Mouse (Mus musculus) left cerebral cortex, adult 18-20 months (tissue): ENCODE measurements at regions not wholly inside any gene's neighbourhood (a gene's known extent, or its start where the extent isn't known, plus 50 kb on each side); places are given as distances from the start of the nearest gene placed in this dataset.

Source experiments
- DNase-seq, 2 experiments: peaks; one replicate each; pipeline ENCODE4 v3.0.0; 2021 to 2022; ENCODE audit warnings: low spot score in 2 of 2, mixed read lengths in 1 of 2

DNA sequence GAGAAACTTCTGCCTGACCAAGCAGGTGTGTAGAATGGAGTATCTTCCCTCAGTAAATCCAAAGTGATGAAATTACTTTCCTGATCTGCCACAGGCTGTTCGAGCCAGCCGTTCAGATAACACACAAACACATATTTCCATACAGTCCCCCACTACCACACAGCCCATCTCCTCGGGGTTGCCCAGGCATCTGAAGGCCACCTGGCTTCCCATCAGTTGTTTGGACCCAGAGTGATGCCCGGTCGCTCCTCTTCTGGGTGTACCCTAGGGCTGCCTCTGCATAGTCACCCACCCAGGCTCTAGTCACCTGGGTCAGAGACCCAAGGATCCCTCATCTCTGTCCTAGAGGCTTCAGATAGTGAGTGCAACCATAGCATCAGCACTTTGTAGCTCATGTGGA is 107.9 kb downstream of the CK137956 start:
- DNase-seq = no peak

DNA sequence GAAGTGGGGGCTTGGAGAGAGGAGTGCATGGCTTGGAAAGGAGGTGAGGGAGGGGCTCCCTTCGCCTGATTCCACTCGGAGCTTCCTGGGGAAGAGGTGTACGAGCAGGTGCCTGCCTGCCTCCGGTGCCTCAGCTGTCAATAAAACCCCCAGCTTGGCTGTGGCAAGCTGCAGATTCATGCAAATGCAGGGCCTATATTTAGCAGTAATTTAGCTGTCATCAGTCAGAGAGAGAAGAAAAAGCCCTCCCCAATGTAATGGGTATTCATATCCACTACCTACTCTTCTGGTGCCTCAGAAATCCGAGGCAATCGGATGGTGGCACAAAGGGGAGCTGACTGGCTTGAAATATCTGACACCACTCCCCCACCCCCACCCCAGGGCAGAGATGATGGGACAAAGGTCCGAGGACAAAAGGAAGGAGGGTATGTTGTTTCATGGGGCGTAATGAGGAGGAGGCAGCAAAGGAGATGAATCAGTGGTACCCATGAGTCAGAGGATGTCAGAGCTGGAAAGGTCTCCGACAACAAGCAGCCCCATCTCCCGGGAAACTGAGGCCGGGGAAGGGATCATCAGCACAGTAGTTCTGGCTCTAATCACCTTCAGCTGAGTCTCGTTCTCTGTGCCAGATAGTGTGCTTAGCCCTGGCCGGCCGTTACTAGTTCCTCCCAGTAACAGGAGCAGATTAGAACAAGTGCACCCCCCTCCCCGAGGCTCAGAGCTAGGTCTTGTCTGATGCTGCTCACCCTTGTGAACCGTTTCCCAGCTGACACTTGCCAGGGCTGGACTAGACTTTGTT is 109.2 kb downstream of the CK137956 start:
- peak; percentile 15 to 38 for DNase-seq

GRCm38 (mm10) chr4:127860271-127860670 is 110.5 kb downstream of the CK137956 start:
- no peak for DNase-seq

- peak in 1 of 2 experiments; percentile 18 for DNase-seq
These were observed 111.2 kb downstream of the CK137956 start for GRCm38 (mm10) chr4:127859505-127859904.

DNA sequence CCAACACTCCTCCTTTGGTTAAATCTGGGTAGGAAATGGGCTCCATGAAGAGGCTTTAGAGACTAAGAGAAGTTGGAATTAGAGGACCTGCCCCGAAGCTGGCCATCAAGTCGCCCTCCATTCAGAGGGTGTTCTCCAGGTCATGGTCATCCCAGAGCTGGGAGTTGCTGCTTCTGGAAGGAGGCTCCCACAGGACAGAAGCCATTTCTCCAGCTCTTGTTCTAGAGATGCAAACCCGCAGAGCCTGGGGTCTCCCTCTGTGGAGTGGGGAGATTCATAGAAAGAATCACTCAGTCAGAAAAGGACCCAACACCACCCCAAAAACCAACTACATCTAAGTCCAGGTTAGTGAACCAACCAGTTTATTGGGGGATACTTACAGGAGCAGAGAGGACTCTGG is 112.2 kb downstream of the CK137956 start:
- DNase-seq = no peak

- no peak for DNase-seq
These were observed 114.9 kb downstream of the CK137956 start for GRCm38 (mm10) chr4:127855836-127856235.

- DNase-seq = peak; percentile 28 to 41
These were observed 115.9 kb downstream of the CK137956 start for GRCm38 (mm10) chr4:127854776-127855409.

DNA sequence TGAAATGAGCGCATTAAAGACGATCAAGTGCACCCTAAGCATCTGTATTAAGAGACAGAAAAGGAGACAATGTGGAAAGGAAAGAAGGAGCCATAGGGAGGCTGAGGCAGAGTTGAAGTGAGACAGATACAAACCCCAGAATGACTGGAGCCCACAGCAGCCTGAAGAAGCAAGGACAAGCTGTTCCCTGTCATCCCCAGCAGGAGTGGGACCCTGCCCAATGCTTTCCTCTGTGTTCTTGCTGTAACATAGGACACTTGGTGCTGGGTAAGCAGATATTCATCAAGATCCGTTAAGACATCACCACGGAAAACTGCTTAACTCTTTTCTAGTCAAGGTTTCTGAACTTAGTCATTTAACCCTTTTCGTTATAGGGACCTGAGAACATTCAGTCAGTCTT is 121.4 kb downstream of the CK137956 start:
- DNase-seq = no peak

GRCm38 (mm10) chr4:127846321-127846720 is 124.4 kb downstream of the CK137956 start:
- DNase-seq = no peak

DNA sequence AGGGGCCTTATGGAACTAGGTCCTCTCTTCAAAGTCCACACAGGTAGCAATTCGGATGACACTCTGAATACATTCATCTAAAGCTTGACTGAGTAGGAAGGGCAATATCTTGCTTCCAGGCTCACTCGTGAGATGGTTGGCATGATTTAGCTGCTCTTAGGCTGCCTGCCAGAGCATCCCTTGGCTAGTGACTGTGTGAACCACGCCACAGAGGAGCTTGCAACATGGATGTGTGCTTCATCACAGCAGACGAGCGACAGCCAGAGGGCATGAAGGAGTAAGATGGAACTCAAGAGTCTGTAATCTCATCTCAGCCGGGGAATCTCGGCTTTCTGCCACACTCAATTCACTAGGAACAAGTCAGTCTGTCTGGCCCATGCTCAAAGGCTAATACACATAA is 127.3 kb downstream of the CK137956 start:
- no peak for DNase-seq

DNA sequence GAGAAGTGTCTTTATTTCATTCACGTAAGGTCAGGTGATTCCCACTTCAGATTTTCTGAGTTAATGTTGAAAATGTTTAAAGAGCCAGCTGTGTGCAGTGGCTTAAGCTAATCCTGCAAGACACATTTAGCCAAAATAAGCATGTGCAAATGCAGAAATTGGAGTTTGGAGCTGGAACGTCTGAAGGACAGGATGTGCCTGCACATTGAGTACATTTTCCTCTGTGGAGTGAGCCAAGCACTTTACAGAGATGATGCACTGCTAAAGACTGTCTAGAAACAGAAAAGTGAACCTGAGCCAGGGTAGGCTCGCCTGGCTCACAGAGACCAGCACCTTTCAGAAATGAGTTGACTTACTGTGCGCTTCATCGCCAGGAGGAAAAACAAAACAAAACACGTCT is 137.1 kb downstream of the CK137956 start:
- DNase-seq = peak; percentile 52 to 61

DNA sequence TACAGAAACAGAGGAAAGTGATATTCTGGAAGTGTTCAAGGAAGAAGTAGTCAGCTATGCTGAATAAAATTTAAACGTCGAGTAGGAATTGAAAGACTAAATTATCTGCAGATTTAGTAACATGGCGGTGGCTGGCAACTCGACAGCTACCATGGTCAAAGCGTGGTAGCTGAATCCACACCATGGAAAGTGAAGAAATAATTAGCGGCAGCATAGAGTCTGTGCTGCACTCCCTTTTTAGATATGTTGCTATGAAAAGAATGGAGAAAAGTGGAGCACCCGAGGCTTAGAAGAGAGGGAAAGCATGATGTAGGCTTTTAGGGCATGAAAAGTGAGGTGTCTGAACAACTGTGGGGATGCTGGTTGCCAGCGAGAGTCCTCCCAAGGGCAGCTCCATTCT is 143.8 kb downstream of the CK137956 start:
- peak in 1 of 2 experiments; percentile 50 for DNase-seq

GRCm38 (mm10) chr4:127819501-127819900 is 151.2 kb downstream of the CK137956 start:
- no peak for DNase-seq

GRCm38 (mm10) chr4:127819009-127819408 is 151.7 kb downstream of the CK137956 start:
- DNase-seq = no peak

- DNase-seq = no peak
These were observed 156.1 kb downstream of the CK137956 start for GRCm38 (mm10) chr4:127814631-127815030.

DNA sequence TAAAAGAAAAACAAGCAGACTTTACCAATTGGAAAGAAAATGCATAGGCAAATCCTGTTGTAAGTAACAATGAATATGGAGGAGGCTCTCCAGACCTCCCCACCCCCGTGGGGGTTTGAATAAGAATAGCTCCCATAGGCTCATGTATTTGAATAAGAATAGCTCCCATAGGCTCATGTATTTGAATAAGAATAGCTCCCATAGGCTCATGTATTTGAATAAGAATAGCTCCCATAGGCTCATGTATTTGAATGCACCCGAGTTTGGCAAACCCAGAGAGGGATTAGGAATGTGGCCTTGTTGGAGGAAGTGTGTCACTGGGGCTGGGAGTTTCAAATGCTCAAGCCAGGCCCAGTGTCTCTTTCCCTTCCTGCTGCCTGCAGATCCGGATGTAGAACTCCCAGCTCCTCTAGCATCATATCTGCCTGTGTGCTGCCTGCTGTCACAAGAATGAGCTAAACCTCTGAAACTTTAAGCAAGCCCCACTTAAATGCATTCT is 158.7 kb downstream of the CK137956 start:
- DNase-seq = no peak

- peak in 1 of 2 experiments; percentile 5 for DNase-seq
These were observed 159.7 kb downstream of the CK137956 start for GRCm38 (mm10) chr4:127810899-127811510.

- DNase-seq = no peak
These were observed 161.7 kb downstream of the CK137956 start for GRCm38 (mm10) chr4:127809006-127809405.

- DNase-seq = peak; percentile 44 to 53
These were observed 181.5 kb downstream of the CK137956 start for GRCm38 (mm10) chr4:127789206-127789605.

DNA sequence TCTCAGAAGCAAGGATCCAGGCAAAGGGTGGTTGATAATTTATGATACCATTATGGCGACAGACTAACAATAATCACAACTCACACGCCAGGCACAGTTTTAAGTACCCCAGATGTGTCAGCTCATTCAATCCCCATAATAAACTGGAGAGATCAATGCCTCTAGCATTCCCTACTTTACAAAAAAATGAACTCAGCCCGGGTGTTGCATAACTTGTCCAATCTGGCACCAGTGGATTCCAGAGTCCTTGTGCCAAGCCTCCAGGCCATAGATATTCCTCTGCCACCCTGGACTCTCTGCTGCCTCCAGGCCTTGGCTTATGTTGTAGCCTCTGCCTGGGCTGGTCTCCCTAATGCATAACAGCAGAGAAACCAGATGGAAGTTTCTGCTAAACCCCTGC is 185.0 kb downstream of the CK137956 start:
- no peak for DNase-seq

GRCm38 (mm10) chr4:127771966-127772500 is 198.7 kb downstream of the CK137956 start:
- no peak for DNase-seq

DNA sequence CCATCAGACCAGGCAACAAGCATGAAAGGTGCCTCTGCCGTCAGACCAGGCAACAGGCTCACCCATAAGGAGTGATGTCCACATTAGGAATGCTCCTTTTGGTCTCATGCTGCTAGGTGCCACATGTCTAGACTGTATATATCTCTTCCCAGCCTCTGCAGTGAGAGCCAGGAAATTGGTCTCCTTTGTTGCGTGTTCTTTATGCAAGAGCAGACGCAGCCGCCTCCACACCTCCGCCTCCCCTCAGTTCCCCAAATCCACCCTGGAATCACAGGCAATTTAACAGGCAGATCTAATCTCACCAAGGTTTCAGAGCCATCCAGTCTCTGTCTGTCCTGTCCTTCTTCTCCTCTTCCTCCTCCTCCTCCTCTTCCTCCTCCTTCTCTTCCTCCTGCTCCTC is 207.0 kb downstream of the CK137956 start:
- peak; percentile 51 to 68 for DNase-seq
